Mouse (Mus musculus): ENCODE measurements around the gene Ttll7. TPM values are rescaled to one million over a fixed set of nuclear protein-coding genes. Genes with fewer than 3 reads are reported as not detected.

Ttll7 gene
- polyA plus RNA-seq (2012; rRNA removed): 3.1 TPM in 2 replicates

DNA sequence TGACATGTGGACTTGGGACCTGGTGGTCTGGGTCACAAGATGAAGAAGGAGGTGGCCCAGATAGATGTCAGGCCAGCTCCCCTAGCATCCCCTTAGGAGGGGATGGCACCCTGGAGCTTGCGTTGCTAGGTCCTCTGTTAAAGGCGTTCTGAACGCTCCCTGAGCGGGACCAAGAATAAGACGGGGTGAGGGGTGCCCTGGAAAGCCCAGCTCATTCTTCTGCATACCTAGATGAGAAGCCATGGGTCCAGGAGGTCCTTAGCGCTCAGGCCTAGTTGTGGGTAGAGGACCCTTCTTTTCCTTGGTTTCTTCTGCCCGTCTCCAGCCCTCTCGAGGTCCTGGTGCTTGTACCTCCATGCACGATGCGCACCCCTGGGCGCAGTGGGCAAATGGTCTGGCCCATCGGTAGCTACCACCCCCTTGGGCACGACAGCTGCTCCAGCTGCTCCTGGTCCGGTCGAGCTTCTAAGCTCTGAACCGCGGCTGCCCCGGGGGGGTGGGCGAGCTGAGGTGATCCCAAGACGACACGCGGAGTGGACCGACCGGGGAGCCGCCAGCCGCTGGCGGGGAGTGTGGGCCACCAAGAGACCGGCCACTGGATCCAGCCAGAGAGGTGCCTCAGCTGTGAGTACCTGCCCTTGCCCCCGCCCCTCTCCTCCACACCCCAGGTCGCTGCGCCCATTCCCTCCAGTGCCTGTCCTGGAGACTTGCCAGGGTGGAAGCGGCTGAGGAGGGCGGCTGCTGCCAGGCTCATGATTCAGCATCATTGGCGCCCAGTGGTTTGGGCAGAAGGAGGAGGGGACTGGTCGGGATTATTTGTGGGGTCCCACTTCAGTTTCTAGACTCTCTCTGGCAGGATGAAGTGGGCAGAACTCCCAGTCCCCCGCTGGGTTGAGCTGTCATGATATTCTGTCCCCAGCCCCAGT lies at the start of gene Ttll7:
TSS of gene Ttll7 (plus strand) at position 402 of the 926 bp plus-strand sequence.

DNA sequence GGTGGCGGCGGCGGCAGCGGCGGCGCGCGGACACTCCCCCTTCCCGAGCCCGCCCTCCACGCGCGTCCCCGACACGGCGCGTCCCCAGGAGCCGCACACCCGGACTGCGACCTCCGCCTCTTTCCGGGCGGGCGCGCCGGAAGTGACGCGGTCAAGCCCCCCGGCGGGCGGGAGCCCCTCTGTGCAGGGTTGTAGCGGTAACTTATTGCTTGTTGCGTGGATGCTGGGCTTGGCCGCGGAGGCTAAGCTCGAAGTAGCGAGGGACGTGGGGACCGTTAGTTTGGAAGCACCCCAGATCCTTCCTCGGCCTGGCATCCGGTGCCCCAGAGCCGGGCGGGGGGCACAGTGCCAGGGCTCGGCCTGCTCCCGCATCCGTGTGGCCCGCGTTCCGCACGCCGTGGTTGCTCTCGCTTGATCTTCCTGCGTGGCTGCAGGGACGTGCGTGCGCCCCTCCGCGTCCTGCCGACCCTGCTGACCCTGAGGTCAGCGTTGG lies 39.2 kb upstream of the Ttll7 start, which contains the start of gene Prkacb:
TSS of gene Prkacb (minus strand) at position 90 of the 493 bp plus-strand sequence.

Other genes with a start within 250 kb of the Ttll7 start
- not detected in 2 replicates for gene Dnase2b, start 236.8 kb upstream of the Ttll7 start, polyA plus RNA-seq (2012; rRNA removed)
- 0.09 TPM in 1 of 2 replicates, not detected in the other for gene 4930503B20Rik, start 201.1 kb upstream of the Ttll7 start, polyA plus RNA-seq (2012; rRNA removed)
- gene Samd13, start 166.8 kb upstream of the Ttll7 start, polyA plus RNA-seq (2012; rRNA removed): 1.5 TPM in 1 of 2 replicates, not detected in the other
- gene Prkacb, start 39.4 kb upstream of the Ttll7 start, polyA plus RNA-seq (2012; rRNA removed): 24.1 and 24.3 TPM in 2 replicates

Measured in colon, adult 2 months (tissue).